Mouse (Mus musculus) ZHBTc4 (cell line): ENCODE measurements around the gene Bpifa6.
A peak's percentile ranks its signal among the peaks of the same experiment; 100 is the strongest.
"Not testable (repeated sequence)": the region's sequence is repeated elsewhere in the genome, so short reads cannot be mapped to it uniquely, and the experiment has no call there.

Experiments
- DNase-seq: peaks from one replicate; pipeline ENCODE4 v3.0.0-alpha.2; 2011; ENCODE audit warnings: low read depth, low spot score

Bpifa6 gene

GRCm38 (mm10) chr2:153974582-153974981 lies at the start of gene Bpifa6:
TSS of gene Bpifa6 (plus strand) at chr2:153974945.
- no peak for DNase-seq

- peak; percentile 82 for DNase-seq
Measured at GRCm38 (mm10) chr2:153929871-153930413, 44.8 kb upstream of the Bpifa6 start.

- DNase-seq, result no peak
Measured at GRCm38 (mm10) chr2:153931125-153931524, 43.6 kb upstream of the Bpifa6 start.

- DNase-seq, result no peak
Measured at GRCm38 (mm10) chr2:153933311-153933710, 41.4 kb upstream of the Bpifa6 start.

- DNase-seq, result peak; percentile 81
Measured at GRCm38 (mm10) chr2:153935348-153935747, 39.4 kb upstream of the Bpifa6 start.

- no peak for DNase-seq
Measured at GRCm38 (mm10) chr2:153937843-153938242, 36.9 kb upstream of the Bpifa6 start, which contains the start of gene Bpifb4. TSS of gene Bpifb4 (plus strand) at chr2:153938212.

- DNase-seq, result peak; percentile 77
Measured at GRCm38 (mm10) chr2:153943537-153943936, 31.2 kb upstream of the Bpifa6 start.

GRCm38 (mm10) chr2:153944567-153944966 lies 30.2 kb upstream of the Bpifa6 start:
- DNase-seq, result no peak

GRCm38 (mm10) chr2:153952897-153953296 lies 21.8 kb upstream of the Bpifa6 start:
- peak; percentile 87 for DNase-seq

GRCm38 (mm10) chr2:153953836-153954235 lies 20.9 kb upstream of the Bpifa6 start:
- DNase-seq, result peak; percentile 94

GRCm38 (mm10) chr2:153962821-153963331 lies 11.9 kb upstream of the Bpifa6 start:
- DNase-seq, result no peak

GRCm38 (mm10) chr2:153963334-153963733 lies 11.4 kb upstream of the Bpifa6 start:
- no peak for DNase-seq

GRCm38 (mm10) chr2:153970221-153970620 lies 4.5 kb upstream of the Bpifa6 start:
- no peak for DNase-seq

GRCm38 (mm10) chr2:153995770-153996169 lies 21.0 kb downstream of the Bpifa6 start:
- DNase-seq, result peak; percentile 68

GRCm38 (mm10) chr2:154000501-154000900 lies 25.8 kb downstream of the Bpifa6 start:
- no peak for DNase-seq

GRCm38 (mm10) chr2:154001056-154001455 lies 26.3 kb downstream of the Bpifa6 start:
- no peak for DNase-seq

GRCm38 (mm10) chr2:154004456-154004855 lies 29.7 kb downstream of the Bpifa6 start:
- no peak for DNase-seq

- no peak for DNase-seq
Measured at GRCm38 (mm10) chr2:154005094-154005493, 30.3 kb downstream of the Bpifa6 start.

- no peak for DNase-seq
Measured at GRCm38 (mm10) chr2:154005734-154006133, 31.0 kb downstream of the Bpifa6 start.

- peak; percentile 34 for DNase-seq
Measured at GRCm38 (mm10) chr2:154006331-154006730, 31.6 kb downstream of the Bpifa6 start.

GRCm38 (mm10) chr2:154007381-154007780 lies 32.6 kb downstream of the Bpifa6 start:
- DNase-seq, result no peak

GRCm38 (mm10) chr2:154007965-154008364 lies 33.2 kb downstream of the Bpifa6 start, which contains the start of gene Bpifa2:
TSS of gene Bpifa2 (plus strand) at chr2:154008265.
- DNase-seq, result no peak

GRCm38 (mm10) chr2:154017990-154018389 lies 43.2 kb downstream of the Bpifa6 start:
- DNase-seq, result no peak

- DNase-seq, result not testable (repeated sequence)
Measured at GRCm38 (mm10) chr2:154024676-154025075, 49.9 kb downstream of the Bpifa6 start.
